Mouse (Mus musculus): Measurements from ENCODE around the gene Sema5a. TPM values are rescaled to one million over a fixed set of nuclear protein-coding genes. Genes with fewer than 3 reads are reported as not detected.

Sema5a gene
- polyA plus RNA-seq, 1 experiment from 2014 or later = 7.0 TPM

DNA sequence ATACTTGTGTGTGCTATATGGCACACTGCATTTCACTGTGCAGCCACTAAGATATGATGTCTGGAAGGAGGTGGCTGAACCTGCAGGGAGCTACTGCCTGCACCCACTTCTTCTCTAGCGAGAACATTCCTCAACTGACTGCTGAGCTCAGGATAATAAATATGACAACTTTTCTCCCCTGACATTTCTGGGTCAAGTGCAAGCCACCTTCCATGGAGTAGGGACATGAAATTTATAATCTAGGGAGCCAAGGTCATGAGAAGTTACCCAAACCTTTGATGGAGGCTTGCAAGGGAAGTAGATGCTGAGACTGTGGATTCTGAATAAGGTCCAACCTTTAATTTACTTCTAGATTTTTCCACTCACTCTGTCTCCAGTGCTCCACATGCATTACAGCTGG, 298.1 kb downstream of the Sema5a start:
- Histone ChIP-seq H3K4me2 (replicated peaks) (no peak overlapping the region), H3K9ac (replicated peaks) (no peak overlapping the region), H3K36me3 (no peaks in the 10 kb centered on the region), H3K4me1 (no peaks in the 10 kb centered on the region), H3K9me3 (no peaks in the 10 kb centered on the region), H3K27me3 (no peaks in the 10 kb centered on the region), H3K27ac (replicated peaks) (no peak overlapping the region), H3K4me3 (no peak overlapping the region)
- ATAC-seq (ENCODE audit: low FRiP score, low read depth) = no peak
- 93% methylated on average over 1 of the region's 1 CpGs for WGBS

DNA sequence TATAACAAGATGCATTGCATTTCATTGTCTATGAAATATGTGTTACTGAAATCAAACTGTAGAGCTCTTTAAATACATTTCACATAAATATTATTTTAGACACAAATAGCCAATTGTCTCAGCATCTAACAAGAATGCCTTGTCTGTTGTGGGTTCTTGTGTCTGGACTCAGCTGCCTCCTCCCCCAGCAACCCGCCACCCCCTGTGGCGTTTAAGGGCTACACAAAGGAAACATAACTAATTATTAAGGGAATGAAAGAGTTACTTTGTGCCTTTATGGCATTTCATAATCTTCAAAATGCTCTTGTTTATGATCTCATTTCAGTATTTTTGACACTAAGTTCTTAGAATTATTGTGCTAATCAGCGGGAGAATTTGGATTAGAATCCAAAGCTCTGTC, 298.6 kb downstream of the Sema5a start:
- H3K9ac ChIP-seq (replicated peaks) = no peak overlapping the region
- H3K4me2 ChIP-seq (replicated peaks) = no peak overlapping the region
- no peak overlapping the region for H3K4me3 ChIP-seq
- no peak for ATAC-seq (ENCODE audit: low FRiP score, low read depth)
- no peaks in the 10 kb centered on the region for H3K4me1 ChIP-seq
- no peaks in the 10 kb centered on the region for H3K27me3 ChIP-seq
- no peaks in the 10 kb centered on the region for H3K36me3 ChIP-seq
- H3K27ac ChIP-seq (replicated peaks) = no peak overlapping the region
- 88% methylated on average over 3 of the region's 3 CpGs for WGBS
- no peaks in the 10 kb centered on the region for H3K9me3 ChIP-seq

DNA sequence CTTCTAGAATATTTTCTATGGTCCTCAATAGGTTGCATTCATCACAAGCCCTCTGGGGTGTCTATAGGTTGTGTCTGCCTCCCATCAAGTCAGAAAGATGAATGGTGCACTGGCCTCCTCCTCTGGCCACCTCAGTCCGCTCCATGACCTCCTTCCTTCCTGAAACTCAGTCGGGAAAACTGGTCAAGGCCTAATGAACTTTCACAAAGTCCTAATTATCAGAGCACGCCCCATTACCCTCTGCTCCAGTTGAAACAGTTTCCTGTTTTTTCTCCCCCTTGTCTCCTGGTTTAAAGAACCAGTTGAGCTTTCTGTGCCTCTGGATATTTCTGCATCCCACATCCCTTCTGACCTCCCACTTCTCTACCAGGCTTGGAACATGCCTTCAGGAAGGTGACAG, 300.8 kb downstream of the Sema5a start:
- H3K27me3 ChIP-seq = no peaks in the 10 kb centered on the region
- 57% methylated on average over 3 of the region's 3 CpGs for WGBS
- H3K9ac ChIP-seq (replicated peaks) = no peak overlapping the region
- no peaks in the 10 kb centered on the region for H3K4me1 ChIP-seq
- no peak for ATAC-seq (ENCODE audit: low FRiP score, low read depth)
- no peak overlapping the region for H3K4me2 ChIP-seq (replicated peaks)
- H3K27ac ChIP-seq (replicated peaks) = no peak overlapping the region
- H3K9me3 ChIP-seq = no peaks in the 10 kb centered on the region
- no peak overlapping the region for H3K4me3 ChIP-seq
- H3K36me3 ChIP-seq = no peaks in the 10 kb centered on the region

DNA sequence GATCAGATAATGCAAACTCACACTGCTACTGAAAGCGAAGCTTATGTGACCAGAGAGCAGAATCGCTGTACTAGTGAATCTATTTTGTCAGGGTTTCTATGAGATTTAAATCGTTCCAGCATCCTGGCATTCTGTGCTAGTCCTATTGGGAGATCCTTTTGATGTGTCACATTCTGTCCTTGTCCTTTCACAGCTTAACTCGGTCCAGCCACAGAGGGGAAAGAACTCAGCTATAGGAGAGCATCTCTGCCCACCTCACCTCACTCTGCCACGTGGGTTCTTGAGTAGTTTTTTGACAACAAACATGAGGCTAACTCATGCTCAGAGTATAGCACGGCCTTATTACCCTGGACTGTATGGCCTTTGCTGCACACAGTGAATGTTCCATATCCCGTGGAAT, 302.1 kb downstream of the Sema5a start:
- Histone ChIP-seq H3K27ac (replicated peaks) (no peak overlapping the region), H3K36me3 (no peaks in the 10 kb centered on the region), H3K4me2 (replicated peaks) (no peak overlapping the region), H3K4me1 (no peaks in the 10 kb centered on the region), H3K9me3 (no peaks in the 10 kb centered on the region), H3K27me3 (no peaks in the 10 kb centered on the region), H3K4me3 (no peak overlapping the region), H3K9ac (replicated peaks) (no peak overlapping the region)
- ATAC-seq (ENCODE audit: low FRiP score, low read depth) = no peak
- 74% methylated on average over 7 of the region's 7 CpGs for WGBS

DNA sequence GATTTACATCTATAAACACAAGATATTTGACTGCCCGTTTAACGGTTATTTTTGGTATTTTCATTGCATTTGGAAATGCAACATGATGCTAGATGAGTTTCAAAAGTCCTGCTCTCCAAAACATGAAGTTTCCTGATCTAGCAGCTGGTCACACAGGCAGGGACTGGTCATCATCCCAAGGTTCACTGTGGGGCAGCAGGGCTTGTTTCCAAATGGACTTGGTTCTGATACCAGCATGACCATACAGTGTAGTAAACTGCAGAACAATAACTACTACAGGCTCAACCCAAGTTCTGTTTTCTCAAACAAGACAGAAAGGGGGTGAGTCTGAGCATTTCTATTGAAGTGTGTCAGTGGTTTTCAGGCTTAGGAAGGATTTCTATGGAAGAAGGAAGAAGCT, 314.3 kb downstream of the Sema5a start:
- WGBS = 94% methylated on average over 2 of the region's 2 CpGs
- Histone ChIP-seq H3K4me3 (no peak overlapping the region), H3K4me1 (no peaks in the 10 kb centered on the region), H3K9ac (replicated peaks) (no peak overlapping the region), H3K4me2 (replicated peaks) (no peak overlapping the region), H3K36me3 (no peaks in the 10 kb centered on the region), H3K27me3 (no peaks in the 10 kb centered on the region), H3K9me3 (no peaks in the 10 kb centered on the region), H3K27ac (replicated peaks) (no peak overlapping the region)
- ATAC-seq (ENCODE audit: low FRiP score, low read depth) = no peak

GRCm38 (mm10) chr15:32562600-32562999, 318.0 kb downstream of the Sema5a start:
- no peak overlapping the region for H3K4me3 ChIP-seq
- no peaks in the 10 kb centered on the region for H3K4me1 ChIP-seq
- no peak overlapping the region for H3K9ac ChIP-seq (replicated peaks)
- no peaks in the 10 kb centered on the region for H3K9me3 ChIP-seq
- no peak overlapping the region for H3K27ac ChIP-seq (replicated peaks)
- 59% methylated on average over 6 of the region's 6 CpGs for WGBS
- ATAC-seq (ENCODE audit: low FRiP score, low read depth) = no peak
- H3K36me3 ChIP-seq = no peaks in the 10 kb centered on the region
- no peak overlapping the region for H3K4me2 ChIP-seq (replicated peaks)
- H3K27me3 ChIP-seq = no peaks in the 10 kb centered on the region

DNA sequence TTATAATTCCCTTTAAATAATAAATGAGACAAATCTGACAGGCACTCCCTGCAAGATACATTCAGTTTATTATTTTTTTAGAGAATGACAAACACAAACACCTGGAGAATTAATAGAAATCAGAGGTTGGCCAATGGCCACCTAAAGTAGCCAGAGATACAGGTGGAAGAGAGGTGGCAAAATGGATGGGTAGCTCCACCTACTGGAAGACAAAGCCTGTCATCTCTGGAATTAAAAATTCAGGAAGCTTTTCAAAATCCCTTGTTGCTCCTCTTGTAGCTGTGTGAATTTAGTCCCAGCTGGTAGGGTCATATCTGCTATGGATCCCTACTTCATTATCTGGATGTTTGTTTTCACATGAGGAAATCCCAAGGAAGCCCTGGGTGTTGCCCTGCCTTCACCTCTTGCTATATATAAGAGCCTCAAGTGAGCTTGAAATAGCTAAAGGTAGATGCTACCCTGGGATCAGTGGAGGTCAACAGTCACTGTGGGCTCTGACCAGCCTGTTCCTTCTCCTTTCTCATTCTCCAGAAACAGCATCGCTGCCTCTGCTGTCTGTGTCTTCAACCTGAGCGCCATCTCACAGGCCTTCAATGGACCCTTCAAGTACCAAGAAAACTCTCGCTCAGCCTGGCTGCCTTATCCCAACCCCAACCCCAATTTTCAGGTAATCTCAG, 323.7 kb downstream of the Sema5a start:
- Histone ChIP-seq H3K27ac (replicated peaks) (no peak overlapping the region; the same call in 1 of the 2 replicates), H3K4me1 (peaks cover 9% of the 10 kb centered on the region; the same call in 1 of the 2 replicates), H3K36me3 (no peaks in the 10 kb centered on the region), H3K9ac (replicated peaks) (no peak overlapping the region), H3K4me3 (no peak overlapping the region), H3K27me3 (no peaks in the 10 kb centered on the region), H3K9me3 (no peaks in the 10 kb centered on the region), H3K4me2 (replicated peaks) (no peak overlapping the region)
- peak; percentile 48; the same call in 1 of the 2 replicates for ATAC-seq (ENCODE audit: low FRiP score, low read depth)
- WGBS = 82% methylated on average over 3 of the region's 3 CpGs

- H3K4me1 ChIP-seq = peaks cover 9% of the 10 kb centered on the region; the same call in 1 of the 2 replicates
- H3K4me2 ChIP-seq (replicated peaks) = no peak overlapping the region
- H3K4me3 ChIP-seq = no peak overlapping the region
- peak; percentile 91 for ATAC-seq (ENCODE audit: low FRiP score, low read depth)
- WGBS = 45% methylated on average over 6 of the region's 6 CpGs
- H3K27ac ChIP-seq (replicated peaks) = no peak overlapping the region
- H3K9me3 ChIP-seq = no peaks in the 10 kb centered on the region
- no peaks in the 10 kb centered on the region for H3K36me3 ChIP-seq
- no peaks in the 10 kb centered on the region for H3K27me3 ChIP-seq
- H3K9ac ChIP-seq (replicated peaks) = no peak overlapping the region
Measured at GRCm38 (mm10) chr15:32568858-32569387, 324.3 kb downstream of the Sema5a start.

GRCm38 (mm10) chr15:32574327-32574726, 329.7 kb downstream of the Sema5a start:
- H3K4me3 ChIP-seq = no peak overlapping the region
- ATAC-seq (ENCODE audit: low FRiP score, low read depth) = no peak

GRCm38 (mm10) chr15:32575212-32575611, 330.6 kb downstream of the Sema5a start:
- Histone ChIP-seq H3K27ac (replicated peaks) (no peak overlapping the region), H3K4me1 (no peaks in the 10 kb centered on the region), H3K4me3 (no peak overlapping the region), H3K9ac (replicated peaks) (no peak overlapping the region), H3K4me2 (replicated peaks) (no peak overlapping the region), H3K9me3 (no peaks in the 10 kb centered on the region), H3K27me3 (no peaks in the 10 kb centered on the region), H3K36me3 (no peaks in the 10 kb centered on the region)
- no peak for ATAC-seq (ENCODE audit: low FRiP score, low read depth)
- WGBS = 78% methylated on average over 2 of the region's 2 CpGs

More at GRCm38 (mm10) chr15:32574327-32574726, 329.7 kb downstream of the Sema5a start:
- no peak overlapping the region for H3K9ac ChIP-seq (replicated peaks)
- WGBS = 76% methylated on average over 6 of the region's 6 CpGs
- no peak overlapping the region for H3K4me2 ChIP-seq (replicated peaks)
- no peaks in the 10 kb centered on the region for H3K9me3 ChIP-seq
- no peaks in the 10 kb centered on the region for H3K36me3 ChIP-seq
- no peak overlapping the region for H3K27ac ChIP-seq (replicated peaks)
- H3K4me1 ChIP-seq = no peaks in the 10 kb centered on the region
- H3K27me3 ChIP-seq = no peaks in the 10 kb centered on the region

DNA sequence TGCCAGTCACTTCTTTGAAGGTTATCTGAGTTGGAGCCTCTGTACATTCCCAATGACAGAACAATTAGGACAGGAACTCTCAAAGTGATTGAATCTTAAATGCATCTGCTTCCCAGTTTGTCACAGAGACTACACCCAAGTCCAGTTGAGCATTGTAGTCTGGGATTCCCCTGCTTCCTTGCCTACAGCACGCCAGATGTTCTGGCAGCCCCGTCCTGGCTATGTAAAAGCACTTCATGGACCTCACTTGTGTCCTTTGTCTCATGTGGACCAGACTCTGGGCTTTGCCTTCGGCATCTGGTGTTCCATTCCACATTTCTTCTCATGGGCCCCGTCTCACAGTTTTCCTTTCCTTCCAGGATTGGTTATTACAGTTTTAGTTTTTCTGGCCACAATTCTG, 334.7 kb downstream of the Sema5a start:
- Histone ChIP-seq H3K9ac (replicated peaks) (no peak overlapping the region), H3K4me3 (no peak overlapping the region), H3K4me1 (no peaks in the 10 kb centered on the region), H3K36me3 (no peaks in the 10 kb centered on the region), H3K27ac (replicated peaks) (no peak overlapping the region), H3K27me3 (no peaks in the 10 kb centered on the region), H3K9me3 (no peaks in the 10 kb centered on the region), H3K4me2 (replicated peaks) (no peak overlapping the region)
- ATAC-seq (ENCODE audit: low FRiP score, low read depth) = no peak
- WGBS = 87% methylated on average over 4 of the region's 4 CpGs

- Histone ChIP-seq H3K4me2 (replicated peaks) (no peak overlapping the region), H3K4me1 (no peaks in the 10 kb centered on the region), H3K27me3 (no peaks in the 10 kb centered on the region), H3K36me3 (no peaks in the 10 kb centered on the region), H3K4me3 (no peak overlapping the region), H3K9me3 (no peaks in the 10 kb centered on the region), H3K9ac (replicated peaks) (no peak overlapping the region), H3K27ac (replicated peaks) (no peak overlapping the region)
- WGBS = 90% methylated on average over 1 of the region's 1 CpGs
- no peak for ATAC-seq (ENCODE audit: low FRiP score, low read depth)
Measured at GRCm38 (mm10) chr15:32590641-32591040, 346.0 kb downstream of the Sema5a start.

- no peaks in the 10 kb centered on the region for H3K36me3 ChIP-seq
- peaks cover 4% of the 10 kb centered on the region; the same call in 1 of the 2 replicates for H3K4me1 ChIP-seq
- no peaks in the 10 kb centered on the region for H3K27me3 ChIP-seq
- H3K9ac ChIP-seq (replicated peaks) = no peak overlapping the region
- no peak overlapping the region for H3K4me2 ChIP-seq (replicated peaks)
- H3K9me3 ChIP-seq = no peaks in the 10 kb centered on the region
- no peak for ATAC-seq (ENCODE audit: low FRiP score, low read depth)
- WGBS = 95% methylated on average over 5 of the region's 5 CpGs
- H3K4me3 ChIP-seq = no peak overlapping the region
- H3K27ac ChIP-seq (replicated peaks) = no peak overlapping the region
Measured at GRCm38 (mm10) chr15:32593746-32594145, 349.1 kb downstream of the Sema5a start.

All from midbrain, embryonic 12.5 days (tissue).